Mouse (Mus musculus): ENCODE measurements around the gene Agbl2.

GRCm38 (mm10) chr2:90848331-90848730 lies 65.8 kb downstream of the Agbl2 start:
- no peak for TF ChIP-seq CTCF (IDR thresholded peaks at IDR 0.05; ENCODE audit: insufficient read depth, low read length)
- TF ChIP-seq POLR2A (IDR thresholded peaks at IDR 0.05; ENCODE audit: borderline replicate concordance, extremely low read depth, low read depth, low read length) = no peak
